In the genomic region with DNA sequence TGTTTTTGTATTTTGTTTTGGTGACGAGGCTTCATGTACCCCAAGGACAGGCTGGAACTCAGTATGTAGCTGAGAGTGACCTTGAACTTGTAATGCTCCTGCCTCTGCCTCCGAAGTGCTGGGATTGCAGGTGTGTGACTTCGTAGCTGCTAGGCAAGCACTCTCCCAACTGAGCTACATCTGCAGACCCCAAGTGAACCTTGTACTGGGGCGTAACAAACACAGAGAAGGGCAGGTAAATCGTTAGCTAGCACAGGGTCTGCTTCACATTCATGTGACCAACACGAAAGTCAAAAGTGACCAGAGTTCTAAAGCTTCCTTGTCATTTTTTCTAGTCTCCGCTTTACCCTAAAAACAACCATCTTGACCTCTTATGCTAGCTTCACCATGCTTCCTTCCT, we compare ENCODE assay signal across 24 mouse cellular contexts.
DNase-seq lines count a peak whose midpoint lies in the region; ATAC-seq and TF ChIP-seq lines count a peak whose summit lies in the region.
"Had no signal": no experiment of that assay in that cellular context is flagged by ENCODE, and none has a peak within 500 bp of the region (broad histone marks: within the 10 kb centered on the region; RNA-seq: fewer than 3 reads in every experiment).

No protein-coding gene starts in this region.

- H3K27ac ChIP-seq in kidney, embryonic 16.5 days (ENCODE audit: low read length): no peak overlapping the region
- H3K27ac ChIP-seq in midbrain, embryonic 10.5 days (replicated peaks): 0 out of 2 replicates have a peak overlapping the region, but pooled peaks have one; percentile 23
- H3K27ac ChIP-seq in midbrain, postnatal 0 days (ENCODE audit: low read depth, low read length): no peak overlapping the region
- H3K27ac ChIP-seq: embryonic facial prominence, embryonic 15.5 days; forebrain, embryonic 10.5 days; gastrocnemius, adult 2 months; heart, embryonic 15.5 days; hindbrain, embryonic 10.5 days had no signal

- no peak overlapping the region for H3K4me3 ChIP-seq in kidney, embryonic 16.5 days (ENCODE audit: low read length)
- H3K4me3 ChIP-seq in midbrain, embryonic 10.5 days: no peak overlapping the region
- H3K4me3 ChIP-seq in midbrain, postnatal 0 days (ENCODE audit: low read depth, low read length): no peak overlapping the region
- H3K4me3 ChIP-seq: embryonic facial prominence, embryonic 15.5 days; erythroblast, embryonic 14.5 days; forebrain, embryonic 10.5 days; gastrocnemius, adult 2 months; heart, embryonic 15.5 days; hindbrain, embryonic 10.5 days had no signal

- no peak; the same call in 1 of the 2 replicates for ATAC-seq in kidney, embryonic 16.5 days (ENCODE audit: low FRiP score, low TSS enrichment)
- ATAC-seq in midbrain, postnatal 0 days (ENCODE audit: low FRiP score): no peak
- ATAC-seq: CD4-positive, CD25-positive, alpha-beta regulatory T cell, adult 4 months; forebrain, embryonic 14.5 days had no signal

- TF ChIP-seq CTCF in midbrain, postnatal 0 days (IDR thresholded peaks at IDR 0.05): no peak

- no peaks in the 10 kb centered on the region for H3K9me3 ChIP-seq in kidney, embryonic 16.5 days (ENCODE audit: low read length)
- H3K9me3 ChIP-seq in midbrain, embryonic 10.5 days (replicated peaks): no peaks in the 10 kb centered on the region
- no peaks in the 10 kb centered on the region for H3K9me3 ChIP-seq in midbrain, postnatal 0 days (ENCODE audit: low read length)
- H3K9me3 ChIP-seq: embryonic facial prominence, embryonic 15.5 days; forebrain, embryonic 10.5 days; heart, embryonic 15.5 days; hindbrain, embryonic 10.5 days had no signal

- H3K4me2 ChIP-seq in kidney, embryonic 16.5 days (replicated peaks; ENCODE audit: low read depth, low read length): no peak overlapping the region
- H3K4me2 ChIP-seq in midbrain, postnatal 0 days (ENCODE audit: low read depth, low read length, poor library complexity, severe bottlenecking): no peak overlapping the region
- H3K4me2 ChIP-seq: embryonic facial prominence, embryonic 15.5 days; heart, embryonic 11.5 days; heart, embryonic 15.5 days had no signal

- H3K4me1 ChIP-seq in kidney, embryonic 16.5 days (ENCODE audit: insufficient read depth, low read length): no peaks in the 10 kb centered on the region
- H3K4me1 ChIP-seq in midbrain, embryonic 10.5 days: peaks cover 29% of the 10 kb centered on the region
- H3K4me1 ChIP-seq in midbrain, postnatal 0 days (ENCODE audit: insufficient read depth, low read length): no peaks in the 10 kb centered on the region
- H3K4me1 ChIP-seq: heart, embryonic 15.5 days had no signal

- no peak overlapping the region for H3K9ac ChIP-seq in kidney, embryonic 16.5 days (replicated peaks; ENCODE audit: low read length)
- no peak overlapping the region for H3K9ac ChIP-seq in midbrain, postnatal 0 days (replicated peaks; ENCODE audit: low read length, poor library complexity, severe bottlenecking)
- H3K9ac ChIP-seq: embryonic facial prominence, embryonic 15.5 days; heart, embryonic 15.5 days had no signal

- no peaks in the 10 kb centered on the region for H3K27me3 ChIP-seq in kidney, embryonic 16.5 days (ENCODE audit: insufficient read depth, low read length)
- H3K27me3 ChIP-seq in midbrain, embryonic 10.5 days (ENCODE audit: low read depth, poor library complexity, severe bottlenecking): no peaks in the 10 kb centered on the region
- no peaks in the 10 kb centered on the region for H3K27me3 ChIP-seq in midbrain, postnatal 0 days (ENCODE audit: insufficient read depth, low read length)
- H3K27me3 ChIP-seq: embryonic facial prominence, embryonic 15.5 days; heart, embryonic 15.5 days had no signal

- no peaks in the 10 kb centered on the region for H3K36me3 ChIP-seq in kidney, embryonic 16.5 days (ENCODE audit: insufficient read depth, low read length)
- no peaks in the 10 kb centered on the region for H3K36me3 ChIP-seq in midbrain, embryonic 10.5 days
- no peaks in the 10 kb centered on the region for H3K36me3 ChIP-seq in midbrain, postnatal 0 days (ENCODE audit: insufficient read depth, low read length)
- H3K36me3 ChIP-seq: embryonic facial prominence, embryonic 15.5 days; forebrain, embryonic 10.5 days; heart, embryonic 15.5 days; hindbrain, embryonic 10.5 days had no signal

- peak; percentile 57 for DNase-seq in heart, adult 11 months
- no peak for DNase-seq in heart, adult 8-10 months (ENCODE audit: low spot score)
- peak; percentile 33 for DNase-seq in kidney, adult 18-20 months
- no peak for DNase-seq in midbrain, embryonic 10.5 days (ENCODE audit: low spot score)
- DNase-seq in midbrain, postnatal 0 days (ENCODE audit: low spot score): no peak
- DNase-seq in lung, postnatal 25 days (ENCODE audit: low spot score): no peak
- DNase-seq in retina, postnatal 1 day: no peak
- DNase-seq: adrenal gland, postnatal 10 days; B cell, adult 2 months; cerebellum, adult 11 months; cerebellum, adult 8-10 months; cerebellum, postnatal 14 days; embryo, embryonic 11 days; gastrocnemius, adult 2 months; gastrocnemius, postnatal 25 days had no signal

- 82% methylated on average over 7 of the region's 7 CpGs for WGBS in kidney, embryonic 16.5 days
- 87% methylated on average over 7 of the region's 7 CpGs for WGBS in midbrain, embryonic 10.5 days
- 88% methylated on average over 7 of the region's 7 CpGs for WGBS in midbrain, postnatal 0 days

Comparison
In these comparisons a context has a peak if more than half of its experiments do, and no peak if none do; other contexts are left out.
1. DNase-seq: peak in heart, adult 11 months (single experiment) and kidney, adult 18-20 months (single experiment); none in heart, adult 8-10 months (single experiment), midbrain, embryonic 10.5 days (single experiment), midbrain, postnatal 0 days (single experiment), lung, postnatal 25 days (single experiment) and retina, postnatal 1 day (single experiment).